Mouse (Mus musculus): ENCODE measurements at regions not wholly inside any gene's neighbourhood (a gene's known extent, or its start where the extent isn't known, plus 50 kb on each side); places are given as distances from the start of the nearest gene placed in this dataset.

DNA sequence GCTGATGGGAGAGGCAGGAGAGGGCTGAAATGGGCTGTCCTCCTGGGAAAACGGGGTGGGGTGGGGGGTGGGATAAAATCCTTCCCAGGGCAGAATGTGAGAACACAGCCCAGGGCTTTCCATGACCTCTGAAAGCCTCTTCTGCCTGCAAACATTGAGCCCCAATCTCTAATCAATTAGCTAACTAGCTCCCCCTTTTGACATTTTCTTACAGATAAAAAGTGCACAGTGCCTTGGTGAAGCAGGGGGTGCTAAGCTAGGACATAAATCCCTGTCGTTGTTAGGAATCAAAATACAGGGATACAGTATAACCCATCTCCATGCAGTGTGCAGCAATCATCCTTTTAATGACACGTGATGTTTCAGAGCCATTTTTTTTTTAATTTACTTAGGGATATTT is 588.1 kb downstream of the Rnf144a start:
- DNase-seq (ENCODE audit: low spot score) = no peak
- intact Hi-C loops (cut with DNase I) = loop anchor here (5.0 kb wide), 1 partner anchor 735 kb away; no protein-coding TSS in a partner anchor

- intact Hi-C loops (cut with DNase I) = loop anchor here (5.0 kb wide), 1 partner anchor 734 kb away; no protein-coding TSS in a partner anchor
Observed at GRCm38 (mm10) chr12:25826451-25826850, 588.6 kb downstream of the Rnf144a start.

GRCm38 (mm10) chr12:25816248-25816647 is 598.8 kb downstream of the Rnf144a start:
- intact Hi-C loops (cut with DNase I) = no loop called here
- DNase-seq (ENCODE audit: low spot score) = no peak

More at GRCm38 (mm10) chr12:25826451-25826850, 588.6 kb downstream of the Rnf144a start:
- DNase-seq (ENCODE audit: low spot score) = no peak

- no peak for DNase-seq (ENCODE audit: low spot score)
- intact Hi-C loops (cut with DNase I) = no loop called here
Observed at GRCm38 (mm10) chr12:25795092-25795491, 620.0 kb downstream of the Rnf144a start.

DNA sequence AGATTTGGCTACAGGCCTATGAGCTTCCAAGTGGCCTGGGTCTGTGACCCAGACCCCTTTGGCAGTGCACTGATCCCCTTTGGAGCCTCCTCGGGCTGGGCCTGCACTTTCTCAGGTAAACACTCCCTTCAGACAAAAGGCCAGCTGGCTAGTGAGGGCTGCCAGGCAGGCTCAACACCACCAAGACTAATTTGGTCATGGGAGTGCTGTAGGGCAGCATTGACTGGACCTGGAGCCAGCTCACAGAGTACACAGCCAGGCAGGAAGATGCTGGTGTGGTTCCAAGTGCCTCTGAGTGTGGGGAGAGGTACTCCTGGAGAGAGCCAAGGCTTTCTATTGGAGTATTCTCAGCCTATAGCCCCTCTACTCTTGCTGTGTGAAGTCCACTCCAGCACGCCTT is 620.5 kb downstream of the Rnf144a start:
- no peak for DNase-seq (ENCODE audit: low spot score)
- intact Hi-C loops (cut with DNase I) = no loop called here

- no peak for DNase-seq (ENCODE audit: low spot score)
- intact Hi-C loops (cut with DNase I) = no loop called here
Observed at GRCm38 (mm10) chr12:25792571-25793075, 622.4 kb downstream of the Rnf144a start.

GRCm38 (mm10) chr12:25790956-25791355 is 624.1 kb downstream of the Rnf144a start:
- DNase-seq (ENCODE audit: low spot score) = no peak
- intact Hi-C loops (cut with DNase I) = no loop called here

DNA sequence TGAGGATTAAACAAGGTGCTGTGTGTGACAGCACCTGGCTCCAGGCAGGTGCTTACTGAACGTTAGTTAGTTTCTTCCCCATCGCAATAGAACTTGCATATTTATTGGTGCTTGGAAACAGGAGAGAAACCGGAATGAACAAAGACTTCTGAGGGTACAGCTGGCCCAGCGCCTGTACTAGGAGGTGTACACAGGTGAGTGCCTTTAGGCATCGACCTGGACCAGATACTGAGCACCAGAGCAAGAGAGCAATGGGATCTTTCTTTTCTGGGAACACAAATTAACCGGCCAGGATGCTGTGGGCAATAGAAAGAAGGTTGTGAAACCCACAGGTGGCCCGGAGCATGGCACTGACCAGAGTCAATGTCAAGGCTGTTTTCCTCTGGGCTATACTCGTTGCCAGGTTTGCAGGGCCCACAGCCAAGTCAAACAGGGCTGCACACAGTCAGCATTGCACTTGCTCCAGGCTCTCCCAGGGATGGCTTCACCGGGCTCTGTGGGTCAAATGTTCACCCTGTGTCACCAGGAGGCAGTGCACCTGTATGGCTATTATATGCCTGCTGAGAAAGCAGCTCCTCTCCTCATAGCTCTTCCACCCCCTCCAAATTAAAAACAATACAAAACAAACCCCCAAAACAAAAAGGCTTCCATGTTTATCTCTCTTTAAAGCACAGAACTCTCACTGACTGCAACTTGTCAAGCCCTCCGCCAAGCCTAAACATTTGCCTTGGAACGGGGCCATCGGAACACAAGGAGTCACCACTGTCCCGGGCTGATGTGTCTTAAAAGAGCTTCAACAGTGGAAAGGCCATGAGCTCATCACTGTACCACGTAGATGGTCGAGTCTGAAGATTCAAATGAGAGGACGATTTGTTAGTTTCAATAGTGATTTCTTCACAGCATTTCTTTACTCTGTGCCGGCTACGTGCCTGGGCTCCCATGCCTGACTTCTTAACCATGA is 629.1 kb downstream of the Rnf144a start:
- intact Hi-C loops (cut with DNase I) = no loop called here
- no peak for DNase-seq (ENCODE audit: low spot score)

DNA sequence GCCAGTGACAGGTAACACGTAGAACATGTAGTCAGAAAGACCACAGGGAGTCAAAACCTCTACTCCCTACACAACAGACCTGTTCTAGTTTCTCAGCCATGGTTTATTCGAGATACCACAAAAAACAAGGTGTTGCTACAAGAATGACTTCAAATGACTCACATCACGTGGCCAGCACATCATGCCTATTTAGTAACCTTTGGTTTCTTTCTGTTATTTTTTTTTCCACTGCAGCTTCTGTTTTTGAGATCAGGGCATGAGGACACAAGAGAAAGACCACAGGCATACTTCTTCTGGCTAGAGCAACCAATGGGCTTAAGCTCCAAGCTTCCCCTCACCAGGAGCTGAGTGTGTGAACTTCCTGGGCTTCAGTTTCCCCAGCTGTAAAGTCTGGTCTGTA is 630.7 kb downstream of the Rnf144a start:
- intact Hi-C loops (cut with DNase I) = no loop called here
- DNase-seq (ENCODE audit: low spot score) = no peak

- no peak for DNase-seq (ENCODE audit: low spot score)
- intact Hi-C loops (cut with DNase I) = no loop called here
Observed at GRCm38 (mm10) chr12:25782972-25783717, 631.9 kb downstream of the Rnf144a start.

- intact Hi-C loops (cut with DNase I) = no loop called here
- no peak for DNase-seq (ENCODE audit: low spot score)
Observed at GRCm38 (mm10) chr12:25771856-25772255, 643.2 kb downstream of the Rnf144a start.

- intact Hi-C loops (cut with DNase I) = no loop called here
- DNase-seq (ENCODE audit: low spot score) = no peak
Observed at GRCm38 (mm10) chr12:25768644-25769043, 646.4 kb downstream of the Rnf144a start.

DNA sequence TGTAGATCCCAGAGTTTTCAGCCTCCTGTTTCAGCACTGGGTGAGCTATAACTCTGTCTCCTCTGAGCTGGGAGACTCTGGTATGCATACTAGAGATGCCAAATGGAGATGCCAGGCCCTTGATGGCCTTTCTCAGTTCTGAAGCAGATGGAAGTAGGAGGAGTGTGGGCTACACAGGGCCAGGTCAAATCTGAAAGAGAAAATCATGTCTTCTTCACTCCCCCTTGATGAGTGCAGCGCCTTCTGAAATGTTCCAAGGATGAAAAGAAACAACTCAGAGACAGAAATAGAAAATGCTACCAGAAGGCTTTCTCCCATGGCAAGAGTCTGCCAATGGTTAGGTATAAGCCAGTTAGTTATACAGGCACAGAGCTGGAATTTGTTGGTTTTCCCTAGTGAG is 652.0 kb downstream of the Rnf144a start:
- intact Hi-C loops (cut with DNase I) = no loop called here
- DNase-seq (ENCODE audit: low spot score) = no peak

- intact Hi-C loops (cut with DNase I) = no loop called here
Observed at GRCm38 (mm10) chr12:25757014-25757413, 658.0 kb downstream of the Rnf144a start.

DNA sequence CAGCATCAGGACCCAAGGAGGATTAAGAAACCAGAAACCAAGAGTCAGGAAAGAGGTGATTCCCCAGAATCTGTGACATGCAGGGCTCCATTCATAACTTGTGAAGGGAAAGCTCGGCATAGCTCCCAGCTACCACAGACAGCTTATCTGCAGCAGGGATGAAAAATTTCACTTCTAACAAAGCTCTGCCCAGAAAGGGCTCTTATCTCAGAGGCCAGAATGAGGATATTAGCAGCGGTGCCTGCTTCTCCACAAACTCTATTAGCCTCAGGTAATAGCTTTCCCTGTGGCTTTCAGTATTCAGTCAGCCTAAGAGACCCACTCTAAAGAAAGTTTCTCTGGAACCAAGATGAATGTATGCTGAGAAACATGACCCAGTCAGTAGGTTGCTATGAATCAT is 636.9 kb upstream of the Id2 start:
- intact Hi-C loops (cut with DNase I) = no loop called here
- no peak for DNase-seq (ENCODE audit: low spot score)

More at GRCm38 (mm10) chr12:25757014-25757413, 658.0 kb downstream of the Rnf144a start:
- DNase-seq (ENCODE audit: low spot score) = no peak

GRCm38 (mm10) chr12:25725774-25726173 is 628.8 kb upstream of the Id2 start:
- DNase-seq (ENCODE audit: low spot score) = no peak
- intact Hi-C loops (cut with DNase I) = no loop called here

GRCm38 (mm10) chr12:25711186-25711585 is 614.2 kb upstream of the Id2 start:
- intact Hi-C loops (cut with DNase I) = no loop called here
- no peak for DNase-seq (ENCODE audit: low spot score)

DNA sequence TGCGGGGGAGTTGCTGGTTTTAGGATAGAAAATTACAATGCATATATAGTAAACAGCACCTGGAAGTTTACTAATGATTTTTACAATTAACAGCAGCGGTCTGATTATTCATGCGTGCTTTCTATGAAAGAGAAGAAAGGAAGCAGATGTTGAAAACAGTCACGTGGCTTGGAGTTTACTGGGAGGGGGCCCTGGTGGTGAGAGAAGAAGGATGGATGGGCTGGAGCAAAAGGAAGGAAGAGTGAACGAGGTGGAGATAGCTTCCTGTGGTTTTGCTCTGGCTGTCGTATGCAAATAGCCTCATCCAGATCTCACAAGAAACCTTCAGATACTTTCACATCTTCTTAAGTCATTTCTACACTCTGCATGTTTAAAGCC is 606.1 kb upstream of the Id2 start:
- no peak for DNase-seq (ENCODE audit: low spot score)

GRCm38 (mm10) chr12:25702176-25703022 is 605.5 kb upstream of the Id2 start:
- intact Hi-C loops (cut with DNase I) = no loop called here
- no peak for DNase-seq (ENCODE audit: low spot score)

More for the DNA sequence above, 606.1 kb upstream of the Id2 start:
- intact Hi-C loops (cut with DNase I) = no loop called here

DNA sequence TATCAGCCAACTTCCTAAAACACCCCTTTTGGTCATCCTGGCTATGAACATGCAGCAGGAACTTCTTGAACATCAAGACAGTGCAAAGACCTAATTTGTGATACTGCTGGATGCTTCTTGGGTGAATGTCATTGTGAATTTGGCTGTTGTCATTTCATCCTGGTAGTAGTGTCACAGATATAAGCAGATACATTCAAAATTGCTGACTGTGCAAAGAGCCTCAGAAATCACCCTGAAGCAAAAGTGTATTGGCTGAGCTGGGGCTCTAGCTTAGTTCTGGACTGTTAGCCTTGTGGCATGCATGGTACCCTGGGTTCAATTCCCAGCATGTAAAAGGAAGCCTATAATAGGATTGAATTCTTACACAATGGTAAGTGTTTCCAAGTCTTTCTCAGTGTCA is 590.1 kb upstream of the Id2 start:
- intact Hi-C loops (cut with DNase I) = no loop called here
- no peak for DNase-seq (ENCODE audit: low spot score)
